Mouse (Mus musculus) limb, embryonic 14.5 days (tissue): ENCODE data around the gene Myo10. TPM values are rescaled to one million over a fixed set of nuclear protein-coding genes. Genes with fewer than 3 reads are reported as not detected.

Experiments used
- ATAC-seq: fragments of 200-750 bp; cut with Nextera tagmentation; 2 replicates; pipeline ENCODE4 v1.8.0; 2017; ENCODE audit warnings: low read depth, moderate number of reproducible peaks, moderate TSS enrichment; ENCODE audit not compliant: low FRiP score
- DNase-seq: peaks from one replicate; pipeline ENCODE4 v3.0.0-alpha.2; 2015; ENCODE audit warnings: low spot score
- H3K27ac ChIP-seq: fragments of 300-500 bp; sonication (generic); replicated peaks from 2 replicates; pipeline ENCODE4 v1.5.1; 2014; ENCODE audit warnings: low read depth, mild to moderate bottlenecking, low read length, moderate library complexity, mixed read lengths
- H3K27me3 ChIP-seq: fragments of 300-500 bp; sonication (generic); 2 replicates; pipeline ENCODE4 v1.6.1; 2014; ENCODE audit warnings: low read length, mixed read lengths; ENCODE audit not compliant: control insufficient read depth, insufficient read depth
- H3K36me3 ChIP-seq: fragments of 300-500 bp; sonication (generic); 2 replicates; pipeline ENCODE4 v1.6.1; 2014; ENCODE audit warnings: mild to moderate bottlenecking, low read length, moderate library complexity, mixed read lengths; ENCODE audit not compliant: control insufficient read depth, insufficient read depth
- H3K4me1 ChIP-seq: fragments of 300-500 bp; sonication (generic); 2 replicates; pipeline ENCODE4 v1.6.1; 2014; ENCODE audit warnings: antibody characterized with exemption, low read length, mixed read lengths; ENCODE audit not compliant: control insufficient read depth, insufficient read depth
- H3K4me2 ChIP-seq: fragments of 300-500 bp; sonication (generic); replicated peaks from 2 replicates; pipeline ENCODE4 v1.6.1; 2014; ENCODE audit warnings: low read depth, mild to moderate bottlenecking, low read length, moderate library complexity; ENCODE audit not compliant: severe bottlenecking
- H3K4me3 ChIP-seq: fragments of 300-500 bp; sonication (generic); replicated peaks from 2 replicates; pipeline ENCODE4 v1.5.1; 2014; ENCODE audit warnings: low read length
- H3K9ac ChIP-seq: fragments of 300-500 bp; sonication (generic); 2 replicates; pipeline ENCODE4 v1.6.1; 2014; ENCODE audit warnings: mild to moderate bottlenecking, low read depth, low read length, moderate library complexity; ENCODE audit not compliant: severe bottlenecking
- H3K9me3 ChIP-seq: fragments of 300-500 bp; sonication (generic); 2 replicates; pipeline ENCODE4 v1.6.1; 2016; ENCODE audit warnings: low read length; ENCODE audit not compliant: control insufficient read depth
- POLR2A ChIP-seq: fragments of 200-500 bp; IDR thresholded peaks from 2 replicates; pipeline ENCODE4 v1.8.0; 2012; ENCODE audit warnings: inconsistent platforms, mild to moderate bottlenecking, moderate library complexity, borderline replicate concordance; ENCODE audit not compliant: insufficient read depth, insufficient read length; ENCODE audit errors: extremely low read depth
- WGBS: fragments of 180-500 bp; shearing (Covaris S2); extraction: QIAGEN DNeasy Blood & Tissue Kit; methylation state at CpG from one replicate; pipeline ENCODE4 v1.1.7; 2014; 5-methylcytosine and 5-hydroxymethylcytosine counted together
- polyA plus RNA-seq, 2 experiments: library from polyadenylated mRNA; depleted of rRNA in 1 of 2; stranded (reverse) in 1 of 2; unstranded in 1 of 2; fragments of >200 nt; fragmentation: Nextera tagmentation in 1 of 2; extraction: Ambion mirVana in 1 of 2; gene quantifications; 2 replicates each; pipeline versions ENCODE4 v1.2.1 to v1.2.3; 2012 to 2014

Myo10 gene
- polyA plus RNA-seq, 2 experiments: 26.9 to 28.8 TPM

GRCm38 (mm10) chr15:25676056-25676785, 53.9 kb downstream of the Myo10 start:
- no peaks in the 10 kb centered on the region for H3K27me3 ChIP-seq
- 56% methylated on average over 13 of the region's 13 CpGs for WGBS
- no peaks in the 10 kb centered on the region for H3K36me3 ChIP-seq
- H3K9ac ChIP-seq: no peak overlapping the region
- H3K4me3 ChIP-seq: no peak overlapping the region
- no peak overlapping the region for H3K4me2 ChIP-seq
- ATAC-seq (no peak), DNase-seq (no peak)
- no peak for TF ChIP-seq POLR2A
- H3K4me1 ChIP-seq: peaks cover 52% of the 10 kb centered on the region
- 0 out of 2 replicates have a peak overlapping the region, but pooled peaks have one; percentile 26 for H3K27ac ChIP-seq
- H3K9me3 ChIP-seq: no peaks in the 10 kb centered on the region

- no peak for DNase-seq
- no peak for TF ChIP-seq POLR2A
- H3K4me3 ChIP-seq: no peak overlapping the region
- no peaks in the 10 kb centered on the region for H3K36me3 ChIP-seq
- H3K27ac ChIP-seq: 0 out of 2 replicates have a peak overlapping the region, but pooled peaks have one; percentile 33
- no peak overlapping the region for H3K4me2 ChIP-seq
- H3K9me3 ChIP-seq: no peaks in the 10 kb centered on the region
- no peak overlapping the region for H3K9ac ChIP-seq
- H3K4me1 ChIP-seq: peaks cover 45% of the 10 kb centered on the region
- no peaks in the 10 kb centered on the region for H3K27me3 ChIP-seq
- WGBS: 51% methylated on average over 3 of the region's 3 CpGs
- no peak for ATAC-seq
These were observed 56.8 kb downstream of the Myo10 start for GRCm38 (mm10) chr15:25679081-25679480.

- TF ChIP-seq POLR2A: no peak
- H3K9ac ChIP-seq: no peak overlapping the region
- H3K4me2 ChIP-seq: no peak overlapping the region
- H3K4me1 ChIP-seq: peaks cover 45% of the 10 kb centered on the region
- no peak overlapping the region for H3K27ac ChIP-seq
- DNase-seq: no peak
- no peak for ATAC-seq
- H3K4me3 ChIP-seq: no peak overlapping the region
- no peaks in the 10 kb centered on the region for H3K27me3 ChIP-seq
- H3K9me3 ChIP-seq: no peaks in the 10 kb centered on the region
- 60% methylated on average over 4 of the region's 4 CpGs for WGBS
- no peaks in the 10 kb centered on the region for H3K36me3 ChIP-seq
These were observed 57.3 kb downstream of the Myo10 start for GRCm38 (mm10) chr15:25679616-25680015.

- DNase-seq: peak; percentile 45
- Histone ChIP-seq H3K4me1 (peaks cover 45% of the 10 kb centered on the region), H3K27ac (no peak overlapping the region)
These were observed 58.0 kb downstream of the Myo10 start for GRCm38 (mm10) chr15:25680269-25680818.

GRCm38 (mm10) chr15:25682953-25683507, 60.7 kb downstream of the Myo10 start:
- ATAC-seq: no peak
- no peak for TF ChIP-seq POLR2A
- no peaks in the 10 kb centered on the region for H3K36me3 ChIP-seq
- 50% methylated on average over 13 of the region's 13 CpGs for WGBS
- H3K4me2 ChIP-seq: no peak overlapping the region
- no peak overlapping the region for H3K4me3 ChIP-seq
- H3K4me1 ChIP-seq: peaks cover 28% of the 10 kb centered on the region
- no peak overlapping the region; the same call in 1 of the 2 replicates for H3K27ac ChIP-seq
- H3K9ac ChIP-seq: no peak overlapping the region
- 0 out of 2 replicates have a peak, but pooled peaks cover 3% of the 10 kb centered on the region for H3K9me3 ChIP-seq
- H3K27me3 ChIP-seq: no peaks in the 10 kb centered on the region
- no peak for DNase-seq

More at GRCm38 (mm10) chr15:25680269-25680818, 58.0 kb downstream of the Myo10 start:
- H3K9ac ChIP-seq: no peak overlapping the region
- no peak for ATAC-seq
- no peak overlapping the region for H3K4me2 ChIP-seq
- no peaks in the 10 kb centered on the region for H3K9me3 ChIP-seq
- no peak for TF ChIP-seq POLR2A
- no peaks in the 10 kb centered on the region for H3K36me3 ChIP-seq
- WGBS: 59% methylated on average over 10 of the region's 10 CpGs
- H3K27me3 ChIP-seq: no peaks in the 10 kb centered on the region
- no peak overlapping the region for H3K4me3 ChIP-seq
